Mouse (Mus musculus) G1E (cell line): ENCODE measurements around the gene Gm49337.

Experiments
- CTCF ChIP-seq: IDR thresholded peaks from 2 replicates; pipeline ENCODE4 v1.5.1; 2012; ENCODE audit warnings: low read depth, low read length, inconsistent platforms, mixed read lengths
- GATA1 ChIP-seq: IDR thresholded peaks from 2 replicates; pipeline ENCODE4 v1.6.1; 2012; ENCODE audit warnings: borderline replicate concordance, low read length, inconsistent platforms, mixed read lengths

DNA sequence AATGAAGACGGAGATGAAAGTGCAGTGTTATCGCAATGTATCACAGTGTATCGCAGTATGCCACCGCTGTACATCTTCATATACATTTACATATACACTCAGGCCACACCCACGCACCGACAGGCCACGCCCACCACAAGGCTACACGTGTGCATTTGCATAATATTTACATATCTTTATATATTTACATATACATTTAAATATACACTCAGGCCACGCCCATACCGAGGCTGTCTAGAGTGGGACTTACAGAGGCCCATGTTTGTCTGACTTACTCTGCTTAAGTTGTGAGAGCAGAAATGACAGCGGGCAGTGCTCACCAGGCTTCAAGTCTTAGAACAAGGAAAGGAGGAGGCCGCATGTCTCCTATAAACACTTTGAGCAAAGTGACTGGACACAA lies 120.1 kb downstream of the Gm49337 start:
- TF ChIP-seq CTCF (no peak), GATA1 (no peak)
